Mouse (Mus musculus): ENCODE data around the gene Ptprn.
"Not testable (repeated sequence)": the region's sequence is repeated elsewhere in the genome, so short reads cannot be mapped to it uniquely, and the experiment has no call there.

Ptprn gene

DNA sequence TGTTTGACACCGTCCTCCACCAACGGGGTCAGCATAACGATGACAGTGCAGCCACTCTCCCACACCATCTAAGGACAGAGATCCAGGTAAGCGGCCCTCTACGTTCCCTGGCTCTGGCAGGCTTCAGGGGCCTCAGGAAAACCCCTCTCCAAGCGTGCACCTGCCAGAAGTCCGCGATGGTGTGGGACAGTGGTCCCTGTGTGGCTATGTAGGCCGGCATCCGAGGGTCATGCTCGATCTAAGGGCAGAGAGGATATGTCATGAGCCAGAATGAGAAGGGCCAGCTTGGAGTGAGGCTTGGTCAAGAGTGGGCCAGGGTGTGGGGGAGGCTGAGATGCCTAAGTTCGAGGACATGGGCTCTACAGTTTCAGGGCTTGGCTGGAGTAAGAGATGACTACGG is 12.0 kb downstream of the Ptprn start:
- DNase-seq (ENCODE audit: low spot score), result no peak

DNA sequence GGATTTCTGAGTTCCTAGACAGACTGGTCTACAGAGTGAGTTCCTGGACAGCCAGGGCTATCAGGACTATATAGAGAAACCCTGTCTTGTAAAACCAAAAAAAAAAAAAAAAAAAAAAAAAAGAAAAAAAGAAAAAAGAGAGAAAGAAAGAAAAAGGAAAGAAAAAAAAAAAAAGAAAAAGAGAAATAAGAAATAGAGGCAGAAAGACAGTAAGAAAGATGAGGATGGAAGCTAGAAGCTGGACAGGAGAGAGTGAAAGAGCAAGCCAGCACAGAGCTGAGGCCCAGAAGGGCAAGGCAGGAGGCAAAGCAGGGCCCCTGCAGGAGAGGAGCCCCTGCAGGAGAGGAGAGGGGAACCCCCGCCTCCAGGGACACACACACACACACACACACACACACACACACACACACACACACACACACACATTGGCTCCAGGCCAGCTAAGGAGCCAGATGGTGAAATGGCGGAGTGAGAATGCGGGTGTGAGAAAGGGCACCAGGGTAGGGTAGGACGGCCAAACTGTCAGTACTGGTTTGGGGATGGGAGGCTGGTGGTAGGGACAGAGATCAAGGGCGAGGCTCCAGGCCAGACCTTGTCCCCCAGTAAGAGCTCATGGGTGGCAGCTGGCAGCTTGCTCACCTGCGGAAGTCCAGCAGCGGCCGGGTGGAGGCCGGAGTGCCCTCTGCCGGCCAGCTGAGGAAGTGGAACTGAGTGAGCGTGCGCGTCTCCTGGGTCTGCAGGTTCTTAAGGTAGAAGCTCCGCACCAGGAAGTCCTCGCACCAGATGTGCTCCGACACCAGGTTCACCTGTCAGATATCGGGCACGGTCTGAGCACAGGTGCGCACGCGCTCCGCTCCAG is 13.0 kb downstream of the Ptprn start:
- DNase-seq (ENCODE audit: low spot score), result peak; percentile 42

DNA sequence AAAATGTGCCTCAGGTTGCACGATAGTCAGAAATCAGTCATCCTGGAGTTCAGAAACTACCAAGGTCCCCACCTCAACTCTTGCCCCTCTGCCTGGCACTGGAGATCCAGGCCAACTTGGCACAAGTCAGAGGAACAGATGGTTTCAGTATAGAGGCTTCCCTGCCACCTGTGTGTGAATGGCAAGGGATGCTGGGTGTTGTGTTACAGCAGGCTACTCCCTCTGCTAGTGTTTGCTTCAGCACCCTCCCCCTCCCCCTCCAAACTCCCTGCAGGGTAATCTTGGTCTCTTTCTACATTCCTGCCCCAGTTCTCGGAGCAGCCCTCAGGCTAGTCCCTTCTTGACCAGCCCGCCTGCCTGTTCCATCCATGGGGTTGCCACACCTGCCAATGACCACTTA is 13.8 kb downstream of the Ptprn start:
- no peak for DNase-seq (ENCODE audit: low spot score)

DNA sequence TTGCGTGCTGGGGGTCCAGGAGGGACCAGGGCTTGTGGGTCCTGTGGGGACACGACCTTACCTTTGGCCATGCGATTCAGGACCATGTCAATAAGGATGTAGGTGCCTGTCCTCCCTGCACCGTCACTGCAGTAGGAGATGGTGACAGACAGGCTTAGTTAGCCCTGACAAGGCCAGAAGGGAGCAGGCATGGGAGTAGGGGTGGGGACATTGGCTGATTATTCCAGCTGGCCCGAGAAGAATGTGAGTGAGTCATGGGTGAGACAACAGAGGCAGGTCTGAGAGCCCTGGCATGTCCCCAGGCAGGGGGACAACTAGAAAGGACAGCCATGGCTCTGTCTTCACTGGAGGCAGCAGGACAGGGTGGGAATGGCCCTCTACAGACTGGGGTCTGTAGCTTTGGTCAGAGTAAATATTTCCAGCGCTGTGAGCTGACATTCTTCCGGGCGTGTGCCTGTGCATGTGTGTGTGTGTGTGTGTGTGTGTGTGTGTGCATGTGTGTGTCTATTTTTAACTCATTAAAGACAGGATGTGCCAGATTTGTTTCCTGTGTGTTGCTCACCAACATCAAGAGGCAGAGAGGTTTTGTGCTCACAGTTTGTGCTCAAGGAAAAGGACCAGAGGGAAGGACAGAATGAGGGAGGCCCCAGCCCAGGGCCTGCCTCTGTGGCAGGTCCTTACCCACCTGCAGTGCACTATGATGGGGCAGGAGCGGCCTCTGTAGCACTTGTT is 16.1 kb downstream of the Ptprn start:
- no peak for DNase-seq (ENCODE audit: low spot score)

DNA sequence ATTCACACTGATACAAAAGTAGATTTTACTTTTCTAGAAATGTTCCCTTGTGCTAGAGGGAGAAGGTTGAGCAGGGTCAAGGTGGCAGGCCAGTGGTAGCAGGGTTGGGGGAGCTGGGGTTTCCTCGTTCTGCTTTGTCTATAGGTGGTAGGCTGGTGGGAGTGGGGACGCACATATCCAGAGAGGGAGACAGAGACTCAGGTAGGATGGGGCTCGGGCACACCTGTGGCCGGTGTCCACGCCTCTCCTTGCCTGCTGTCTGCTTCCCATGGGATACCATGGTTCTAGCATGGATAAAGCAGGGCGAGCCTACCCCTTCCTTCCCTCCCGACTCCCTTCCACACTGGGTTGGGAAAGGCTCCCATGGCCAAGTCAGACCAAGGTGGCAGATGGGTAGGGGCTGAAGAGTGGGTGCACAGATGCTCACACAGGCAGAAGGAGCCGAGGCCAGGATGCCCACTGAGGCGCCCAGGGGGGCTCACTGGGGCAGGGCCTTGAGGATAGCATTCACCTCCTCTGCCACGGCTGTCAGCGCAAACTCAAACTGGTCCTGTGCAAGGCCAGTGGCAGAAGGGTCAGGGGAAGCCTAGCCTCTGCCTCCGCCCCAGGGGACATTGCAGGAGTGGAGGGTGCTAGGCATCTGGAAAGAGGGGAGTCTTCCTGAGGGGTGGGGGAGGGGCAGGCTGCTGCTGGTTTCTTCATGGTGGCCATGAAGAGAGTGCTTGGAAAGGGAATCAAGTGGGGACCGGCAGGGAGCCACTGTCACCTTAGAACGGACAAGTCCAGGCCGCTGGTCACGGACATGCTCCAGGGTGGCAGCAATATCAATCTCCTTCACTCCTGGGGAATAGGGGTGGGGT is 17.0 kb downstream of the Ptprn start:
- no peak for DNase-seq (ENCODE audit: low spot score)

DNA sequence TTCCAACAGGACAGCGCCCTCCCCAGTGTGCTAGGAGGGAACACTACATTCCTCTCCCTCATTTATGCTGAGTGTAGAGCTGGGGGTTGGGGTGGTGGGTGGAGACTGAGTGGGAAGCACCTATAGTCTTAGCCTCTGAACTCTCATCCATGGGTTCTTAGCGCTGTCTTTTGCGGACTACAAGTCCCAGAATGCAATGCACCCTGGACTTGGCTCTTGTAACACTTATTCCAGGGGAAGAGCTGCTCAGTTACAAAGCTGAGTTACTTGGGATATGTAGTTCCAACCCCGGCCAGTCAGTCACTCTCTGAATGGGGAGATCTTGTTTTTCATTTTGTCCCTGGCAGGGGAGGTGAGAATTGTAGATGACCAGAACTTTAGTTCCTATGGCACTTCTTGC is 19.5 kb downstream of the Ptprn start:
- no peak for DNase-seq (ENCODE audit: low spot score)

DNA sequence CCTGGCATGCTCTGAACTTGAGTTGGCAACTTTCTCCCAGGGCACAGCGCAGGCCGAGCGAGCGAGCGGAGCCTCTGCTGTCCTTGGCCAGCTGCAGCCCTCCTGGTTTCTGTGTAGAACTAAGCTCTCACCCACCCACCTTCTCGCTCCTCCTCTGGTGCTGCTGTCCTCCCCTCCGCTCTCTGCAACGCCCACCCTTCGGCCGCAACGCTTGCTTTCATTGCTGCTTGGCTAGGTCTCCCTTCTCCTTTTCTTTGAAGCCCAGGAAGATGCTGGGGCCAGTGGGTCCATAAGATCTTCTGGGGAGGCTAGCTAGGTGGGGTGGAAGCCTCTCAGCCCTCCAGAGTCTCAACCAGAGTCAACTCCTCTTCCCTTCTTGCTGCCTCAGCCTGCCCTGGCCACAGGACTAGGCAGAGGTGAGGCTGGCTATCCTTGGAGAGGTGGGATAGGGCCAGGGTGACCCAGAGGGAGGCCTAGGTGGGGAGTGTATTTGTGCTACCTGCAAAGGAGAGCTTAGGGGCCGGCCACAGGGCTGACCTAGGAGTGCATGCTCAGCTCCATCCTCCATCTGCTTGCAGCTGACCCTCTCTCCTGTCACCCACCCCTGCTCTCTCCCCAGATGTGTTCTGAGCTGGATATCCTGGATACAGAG is 20.0 kb downstream of the Ptprn start:
- DNase-seq (ENCODE audit: low spot score), result no peak

DNA sequence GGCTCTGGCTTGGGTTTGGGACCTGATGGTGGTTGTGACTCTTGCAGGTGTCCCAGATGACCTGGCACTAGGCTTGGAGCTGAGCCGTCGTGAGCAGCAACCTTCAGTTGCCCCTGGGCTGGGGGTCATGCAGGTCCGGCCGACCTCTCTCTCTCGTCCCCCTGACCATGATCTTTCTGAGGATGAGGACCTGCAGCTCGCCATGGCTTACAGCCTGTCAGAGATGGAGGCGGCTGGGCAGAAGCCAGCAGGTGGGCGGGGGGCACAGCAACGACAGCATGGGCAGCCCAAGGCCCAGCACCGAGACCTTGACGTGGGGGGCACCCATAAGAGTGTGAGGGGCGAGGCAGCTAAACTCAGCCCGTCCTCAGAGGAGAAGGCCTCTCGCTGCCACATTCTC is 20.9 kb downstream of the Ptprn start:
- DNase-seq (ENCODE audit: low spot score), result no peak

DNA sequence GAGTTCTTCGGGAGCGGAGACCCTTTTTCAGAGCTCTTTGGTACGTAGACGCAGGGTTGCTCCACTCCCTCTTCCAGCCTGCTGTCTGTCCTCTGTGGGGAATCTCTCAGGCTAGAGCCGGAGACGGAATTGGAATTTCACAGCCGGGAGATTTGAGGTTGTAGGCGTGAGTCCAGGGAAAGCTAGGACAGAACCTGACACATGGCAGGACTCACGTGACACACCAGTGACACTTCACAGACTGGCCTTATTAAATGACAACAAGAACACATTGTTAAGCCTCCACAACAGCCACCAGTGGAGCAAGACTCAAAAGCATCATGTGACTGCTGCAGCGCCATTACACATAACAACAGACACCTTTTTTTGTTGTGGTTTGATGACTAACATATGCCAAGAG is 24.7 kb downstream of the Ptprn start:
- DNase-seq (ENCODE audit: low spot score), result no peak

DNA sequence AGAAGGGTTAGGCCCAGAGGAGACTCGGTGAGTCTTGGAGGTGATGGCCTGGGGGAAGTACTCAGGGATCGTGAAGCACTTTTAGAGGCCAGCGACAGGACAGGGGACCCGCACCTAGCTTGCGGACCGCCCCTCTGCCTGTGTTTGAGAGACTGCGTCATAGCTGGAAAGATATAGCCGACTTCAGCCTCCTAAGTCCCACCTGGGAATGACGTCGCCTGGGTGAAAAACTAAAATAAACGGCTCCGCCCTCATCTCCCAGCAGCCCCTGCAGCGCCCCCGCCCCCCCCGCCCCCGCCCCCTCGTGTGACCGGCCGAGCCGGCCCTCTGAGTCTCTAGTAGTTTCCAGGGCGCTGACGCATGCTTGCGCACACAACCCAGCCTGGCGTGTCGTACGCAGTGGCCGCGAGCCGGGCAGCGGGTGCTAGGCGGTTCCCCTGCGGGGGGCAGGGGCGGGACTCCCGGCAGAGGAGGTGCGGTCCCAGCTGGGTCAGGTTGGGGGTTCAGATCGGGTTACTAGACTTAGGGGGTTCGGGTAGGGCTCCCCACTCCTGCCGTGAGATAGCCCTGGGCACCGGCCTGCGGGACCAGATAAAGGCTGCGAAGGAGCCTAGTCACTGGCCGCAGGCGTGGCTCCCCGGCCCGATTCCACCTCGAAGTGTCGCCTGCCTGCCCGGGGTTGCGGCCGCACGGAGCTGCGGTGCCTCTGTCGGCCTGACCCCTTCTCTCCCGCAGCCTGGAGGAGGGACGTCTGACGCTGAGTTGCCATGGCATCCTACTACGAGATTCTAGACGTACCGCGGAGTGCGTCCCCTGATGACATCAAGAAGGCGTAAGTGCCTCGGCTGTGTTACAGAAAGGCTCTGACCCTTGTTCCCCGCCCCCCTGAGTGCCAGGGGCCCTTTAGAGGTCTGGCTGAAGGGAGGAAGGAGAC is 27.9 kb downstream of the Ptprn start, which contains the start of gene Dnajb2:
Dnajb2 (plus strand) TSS at position 290 of the 934 bp plus-strand sequence.
- peak; percentile 73 for DNase-seq (ENCODE audit: low spot score)

DNA sequence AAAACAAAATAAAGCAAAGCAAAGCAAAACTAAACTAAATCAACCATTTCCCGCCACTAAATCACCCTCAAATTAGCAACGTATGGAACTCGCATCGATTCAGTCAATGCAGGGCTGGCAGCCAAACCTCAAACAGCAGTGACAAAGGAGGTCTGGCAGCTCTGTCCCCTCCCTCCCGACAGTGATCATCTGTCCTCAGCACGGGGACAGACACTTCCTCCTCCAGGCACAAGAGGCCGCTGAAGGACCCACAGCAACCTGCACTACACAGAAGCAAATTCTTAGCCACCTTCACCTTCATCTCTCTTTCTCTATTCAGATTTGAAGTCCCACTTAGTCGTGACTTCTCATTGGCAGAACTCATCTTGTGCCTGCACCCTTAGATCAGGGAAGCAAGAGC is 29.7 kb downstream of the Ptprn start:
- DNase-seq (ENCODE audit: low spot score), result no peak

DNA sequence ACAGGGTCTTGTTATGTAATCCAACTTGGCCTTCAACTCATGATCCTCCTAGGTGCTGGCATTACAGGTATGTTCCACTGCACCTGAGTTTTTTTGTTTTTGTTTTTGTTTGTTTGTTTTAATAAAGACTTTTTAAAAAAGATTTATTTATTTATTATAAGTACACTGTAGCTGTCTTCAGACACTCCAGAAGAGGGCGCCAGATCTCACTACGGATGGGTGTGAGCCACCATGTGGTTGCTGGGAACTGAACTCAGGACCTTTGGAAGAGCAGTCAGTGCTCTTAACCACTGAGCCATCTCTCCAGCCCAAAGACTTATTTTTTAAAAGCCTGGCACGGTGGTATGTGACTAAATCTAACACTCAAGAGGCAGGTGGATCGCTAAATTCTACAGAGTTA is 31.8 kb downstream of the Ptprn start:
- DNase-seq (ENCODE audit: low spot score), result not testable (repeated sequence)

DNA sequence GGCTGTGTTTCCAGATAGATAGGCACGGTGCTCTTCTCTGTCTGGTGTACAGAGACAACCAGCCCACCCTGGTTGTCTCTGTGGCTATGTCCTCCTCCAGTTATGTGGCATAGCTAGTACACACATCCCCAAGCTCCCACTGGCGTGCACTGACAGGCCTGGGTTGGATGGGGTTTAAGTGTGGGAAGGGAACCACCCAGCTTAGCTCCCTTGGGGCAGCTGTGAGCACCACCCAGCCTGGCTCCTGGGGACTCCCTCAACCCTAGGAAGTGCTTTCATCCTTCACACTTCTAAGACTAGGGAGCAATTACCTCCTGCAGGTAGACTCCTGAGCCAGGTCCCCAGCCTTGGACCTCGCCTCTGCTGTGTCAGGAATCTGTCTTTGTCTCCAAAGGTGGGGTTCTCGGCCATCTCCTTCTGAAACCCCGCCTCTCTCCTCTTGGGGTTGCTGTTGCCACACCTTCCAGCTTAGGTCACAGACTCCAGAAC is 32.6 kb downstream of the Ptprn start, which contains the start of gene A630095N17Rik:
A630095N17Rik (minus strand) TSS at position 439 of the 489 bp plus-strand sequence.
- no peak for DNase-seq (ENCODE audit: low spot score)

DNA sequence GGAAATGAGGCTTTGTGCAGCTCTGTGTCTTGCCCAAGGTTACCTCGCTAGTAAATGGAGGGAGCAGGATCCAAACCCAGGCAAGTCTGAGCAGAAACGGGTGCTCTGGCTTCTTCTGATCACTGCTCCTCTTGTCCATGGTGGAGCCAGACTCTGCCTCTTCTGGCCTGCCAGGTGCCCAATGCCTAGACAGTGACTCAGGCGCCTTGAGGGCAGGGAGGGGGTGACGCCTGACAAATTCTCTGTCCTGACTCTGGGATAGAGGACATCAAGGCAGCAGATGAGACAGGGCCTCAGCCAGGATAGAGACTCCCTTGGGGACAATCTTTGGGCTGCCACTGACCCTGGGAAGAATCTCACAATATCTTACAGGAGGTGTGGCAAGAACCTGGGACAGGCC is 33.1 kb downstream of the Ptprn start:
- no peak for DNase-seq (ENCODE audit: low spot score)

DNA sequence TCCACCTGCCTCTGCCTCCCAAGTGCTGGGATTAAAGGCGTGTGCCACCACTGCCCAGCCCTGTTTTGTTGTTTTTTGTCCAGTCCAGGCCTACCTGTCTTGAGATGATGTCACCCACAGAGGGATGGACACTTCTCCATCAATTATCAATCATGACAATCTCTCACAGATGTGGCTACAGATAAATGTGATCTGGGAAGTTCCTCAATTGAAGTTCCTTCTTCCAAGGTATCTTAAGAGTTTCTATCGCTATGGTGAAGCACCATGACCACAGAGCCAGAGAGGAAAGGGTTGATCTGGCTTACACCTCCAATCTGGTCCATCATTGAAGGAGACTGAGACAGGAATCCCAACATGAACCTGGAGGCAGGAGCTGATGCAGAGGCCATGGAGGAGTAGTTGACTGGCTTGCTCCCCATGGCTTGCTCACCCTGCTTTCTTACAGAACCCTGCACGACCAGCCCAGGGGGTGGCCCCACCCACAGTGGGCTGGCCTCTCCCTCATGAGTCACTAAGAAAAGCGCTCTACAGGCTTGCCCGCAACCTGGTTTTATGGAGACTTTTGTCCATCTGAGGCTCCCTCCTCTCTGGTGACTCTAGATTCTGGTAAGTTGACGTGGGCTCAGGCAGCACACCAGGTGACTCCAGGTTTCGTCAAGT is 33.8 kb downstream of the Ptprn start:
- no peak for DNase-seq (ENCODE audit: low spot score)

DNA sequence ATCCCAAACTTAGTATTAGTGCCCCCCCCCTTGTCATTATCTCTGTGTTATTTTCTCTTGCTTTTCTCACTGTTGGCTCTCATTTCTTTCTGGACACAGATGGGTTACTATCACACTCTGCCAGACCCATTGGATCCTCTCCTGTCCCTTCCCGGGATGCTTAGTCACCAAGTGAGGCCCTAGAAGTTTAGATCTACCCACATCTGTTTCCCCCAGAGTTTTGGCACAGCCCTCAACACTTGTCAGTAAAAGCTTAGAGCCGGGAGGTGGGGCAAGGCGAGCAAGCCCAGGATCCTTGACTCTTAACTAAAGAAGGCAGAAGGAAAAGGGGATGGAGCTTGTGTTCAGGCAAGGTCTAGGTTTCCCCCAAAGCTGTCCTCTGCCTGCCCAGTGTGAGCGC is 35.1 kb downstream of the Ptprn start:
- no peak for DNase-seq (ENCODE audit: low spot score)

DNA sequence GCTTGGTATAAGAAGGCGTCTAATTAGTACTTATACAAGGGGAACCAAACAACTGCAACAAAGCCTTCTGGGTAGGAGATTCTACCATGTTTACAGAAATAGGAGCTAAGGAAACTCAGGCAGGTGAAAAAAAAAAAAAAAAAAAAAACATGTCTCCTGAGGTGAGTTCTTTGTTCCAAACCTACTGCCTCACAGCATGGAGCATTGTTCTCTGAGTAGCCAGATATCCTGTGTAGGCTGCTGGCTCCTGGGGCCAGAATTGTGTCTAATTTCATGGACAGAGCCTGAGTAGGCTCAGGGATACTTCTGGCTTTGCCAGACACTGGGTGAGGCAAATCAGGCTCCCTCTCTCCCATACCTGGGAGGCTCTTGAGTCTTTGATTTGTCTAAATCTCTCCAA is 36.6 kb downstream of the Ptprn start:
- DNase-seq (ENCODE audit: low spot score), result no peak

DNA sequence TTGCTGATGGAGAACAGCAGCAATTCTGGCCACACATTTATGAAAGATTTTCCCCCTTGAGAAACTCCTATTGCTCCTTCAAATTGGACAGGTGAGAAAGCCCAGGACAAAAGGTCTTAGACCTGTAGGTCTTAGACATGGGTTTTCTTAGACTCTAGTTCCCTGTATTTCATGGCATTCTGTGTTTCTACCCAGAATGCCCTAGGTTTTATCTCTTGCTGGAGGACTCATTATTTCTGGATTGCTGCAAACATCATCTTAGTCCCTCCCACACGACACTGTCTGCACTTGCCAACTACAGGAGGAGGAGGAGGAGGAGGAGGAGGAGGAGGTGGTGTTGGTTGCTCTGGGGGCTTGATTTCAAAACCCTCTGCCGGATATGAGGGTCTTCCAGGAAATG is 38.2 kb downstream of the Ptprn start:
- DNase-seq (ENCODE audit: low spot score), result no peak

DNA sequence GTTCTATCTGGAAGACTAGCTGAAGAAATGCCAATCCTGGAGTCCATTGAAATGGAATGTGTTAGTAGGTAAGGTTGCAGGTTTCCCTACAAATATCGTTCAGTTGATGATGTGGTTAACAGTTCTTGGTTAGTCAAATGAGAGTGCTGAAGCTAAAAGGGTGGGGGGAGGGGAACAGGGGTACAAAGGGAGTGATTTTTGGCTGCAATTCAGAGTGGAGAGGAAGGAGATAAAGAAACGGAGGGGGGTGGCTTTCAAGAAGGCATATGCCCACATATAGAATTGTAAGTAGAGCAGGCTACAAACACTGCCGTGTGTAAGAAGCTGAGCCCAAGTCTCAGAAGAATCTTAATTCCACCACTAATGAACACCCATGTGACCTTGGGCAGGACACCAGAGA is 38.8 kb downstream of the Ptprn start:
- DNase-seq (ENCODE audit: low spot score), result no peak

DNA sequence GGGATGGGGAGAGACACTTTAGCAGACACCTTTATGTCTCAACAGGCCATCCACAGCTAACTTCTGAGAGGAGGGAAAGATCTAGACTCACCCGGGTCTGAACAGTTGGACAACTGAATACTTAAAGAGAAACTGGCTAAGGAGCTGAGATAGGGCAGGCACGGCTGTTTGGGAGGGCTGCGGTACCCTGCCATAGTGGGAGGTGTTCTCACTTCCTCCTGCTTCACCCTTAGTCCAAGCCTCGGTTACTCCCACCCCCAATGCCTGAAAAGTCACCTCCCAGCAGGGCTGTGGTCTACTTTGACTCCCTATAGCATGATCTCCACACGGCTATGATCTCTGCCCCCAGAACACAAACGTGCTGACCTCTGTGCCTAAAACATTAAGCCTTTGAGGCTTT is 40.8 kb downstream of the Ptprn start:
- no peak for DNase-seq (ENCODE audit: low spot score)

Measured in ovary, postnatal 10 days (tissue).